Mouse (Mus musculus): ENCODE measurements around the gene Fam83g. TPM values are rescaled to one million over a fixed set of nuclear protein-coding genes. Genes with fewer than 3 reads are reported as not detected.

Fam83g gene
- polyA plus RNA-seq, 1 experiment from 2014 or later: 3.7 TPM

Other genes starting within 250 kb of the Fam83g start
- gene Rnf112, start 230.0 kb upstream of the Fam83g start, polyA plus RNA-seq (2014; fragmentation: Nextera tagmentation; extraction: Ambion mirVana): 0.78 and 1.0 TPM in 2 replicates
- 420 and 428 TPM in 2 replicates for gene Mfap4, start 198.7 kb upstream of the Fam83g start, polyA plus RNA-seq (2014; fragmentation: Nextera tagmentation; extraction: Ambion mirVana)
- gene Mapk7, start 189.7 kb upstream of the Fam83g start, polyA plus RNA-seq (2014; fragmentation: Nextera tagmentation; extraction: Ambion mirVana): 49.6 and 59.2 TPM in 2 replicates
- 32.5 and 37.5 TPM in 2 replicates for gene B9d1, start 178.9 kb upstream of the Fam83g start, polyA plus RNA-seq (2014; fragmentation: Nextera tagmentation; extraction: Ambion mirVana)
- 28.0 TPM in 2 replicates for gene Epn2, start 104.4 kb upstream of the Fam83g start, polyA plus RNA-seq (2014; fragmentation: Nextera tagmentation; extraction: Ambion mirVana)
- gene Grap, start 30.8 kb upstream of the Fam83g start, polyA plus RNA-seq (2014; fragmentation: Nextera tagmentation; extraction: Ambion mirVana): 8.2 and 8.6 TPM in 2 replicates
- 0.13 TPM in 1 of 2 replicates, not detected in the other for gene Slc5a10, start 36.7 kb downstream of the Fam83g start, polyA plus RNA-seq (2014; fragmentation: Nextera tagmentation; extraction: Ambion mirVana)
- gene Prpsap2, start 78.0 kb downstream of the Fam83g start, polyA plus RNA-seq (2014; fragmentation: Nextera tagmentation; extraction: Ambion mirVana): 24.2 and 27.3 TPM in 2 replicates
- 25.6 and 26.4 TPM in 2 replicates for gene Ulk2, start 171.0 kb downstream of the Fam83g start, polyA plus RNA-seq (2014; fragmentation: Nextera tagmentation; extraction: Ambion mirVana)
- 12.6 and 17.9 TPM in 2 replicates for gene Akap10, start 246.2 kb downstream of the Fam83g start, polyA plus RNA-seq (2014; fragmentation: Nextera tagmentation; extraction: Ambion mirVana)

Data from embryonic facial prominence, embryonic 14.5 days (tissue).